In the genomic region with DNA sequence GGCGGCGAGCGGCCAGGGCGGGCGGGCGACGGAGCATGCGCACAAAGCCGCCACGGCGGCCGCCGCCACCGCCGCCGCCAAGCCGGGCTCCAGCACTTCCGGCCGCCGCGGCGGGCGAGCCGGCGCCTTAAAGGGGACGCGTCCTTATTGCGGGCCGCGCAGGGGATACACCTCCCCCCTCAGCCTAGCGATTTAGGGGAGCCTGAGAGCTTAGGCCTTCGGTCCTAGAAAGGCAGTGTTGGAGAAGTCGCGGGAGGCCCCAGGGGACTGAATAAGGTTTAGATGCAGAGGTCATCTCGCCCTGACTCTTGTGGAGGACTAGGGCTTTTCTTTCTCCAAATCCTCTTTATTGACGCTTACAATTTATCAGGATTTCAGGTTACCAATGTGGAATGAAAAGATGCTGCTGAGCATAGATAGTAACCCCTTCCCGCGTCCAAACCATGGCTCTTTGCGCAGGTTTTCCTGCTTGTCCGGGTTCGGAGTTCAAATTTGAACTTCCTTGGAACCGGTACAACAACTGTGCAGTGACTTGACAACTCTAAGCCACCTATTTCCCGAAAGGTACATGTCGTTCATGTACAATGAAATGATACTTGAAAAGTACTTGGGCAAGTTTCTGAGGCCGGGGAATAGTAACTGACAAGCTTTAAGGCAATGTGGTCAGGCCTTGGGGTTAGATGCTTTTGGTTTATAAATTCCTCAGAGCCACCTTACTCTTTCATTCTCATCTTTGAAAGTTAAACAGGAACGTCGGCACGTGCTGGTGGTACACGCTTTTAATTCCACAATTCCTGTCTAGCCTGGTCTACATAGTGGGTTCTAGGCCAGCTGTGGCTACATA, we compare ENCODE assay signal across 8 mouse cellular contexts. TPM values are rescaled to one million over a fixed set of nuclear protein-coding genes. Genes with fewer than 3 reads are reported as not detected.
A peak's percentile ranks its signal among the peaks of the same experiment; 100 is the strongest.
DNase-seq lines count a peak whose midpoint lies in the region; ATAC-seq lines count a peak whose summit lies in the region.

TSS of gene Gmeb1 (minus strand) at position 89 of the 844 bp plus-strand sequence.

- peak within 1 kb of the TSS; percentile 91 for H3K9ac ChIP-seq in embryonic facial prominence, embryonic 15.5 days

- peak within 1 kb of the TSS; percentile 68 for H3K4me2 ChIP-seq in embryonic facial prominence, embryonic 15.5 days (replicated peaks)

- H3K4me1 ChIP-seq in embryonic facial prominence, embryonic 15.5 days, result peaks cover 24% of the 10 kb centered on the region

- no peaks in the 10 kb centered on the region for H3K36me3 ChIP-seq in embryonic facial prominence, embryonic 15.5 days

- H3K27me3 ChIP-seq in embryonic facial prominence, embryonic 15.5 days, result no peaks in the 10 kb centered on the region

- peak within 1 kb of the TSS; percentile 94 for H3K27ac ChIP-seq in embryonic facial prominence, embryonic 15.5 days (replicated peaks)

- peak; percentile 59 for DNase-seq in 3T3-L1 (ENCODE audit: low read depth, low spot score)
- peak; percentile 79 to 90 for DNase-seq in adrenal gland, postnatal 36 days
- DNase-seq in heart, adult 9 months (ENCODE audit: low spot score in 2 of 2), result peak; percentile 77 to 81
- DNase-seq in kidney, adult 9 months, result peak; percentile 68
- DNase-seq in liver, result peak; percentile 86
- peak; percentile 77 to 80 for DNase-seq in spleen, postnatal 36 days (ENCODE audit: low spot score in 2 of 2)

- 15% methylated on average over 33 of the region's 49 CpGs for WGBS in embryonic facial prominence, embryonic 15.5 days

- H3K4me3 ChIP-seq in embryonic facial prominence, embryonic 15.5 days (replicated peaks), result peak within 1 kb of the TSS; percentile 70

- peak; percentile 88 for ATAC-seq in embryonic facial prominence, embryonic 15.5 days (ENCODE audit: insufficient number of reproducible peaks, low FRiP score, low TSS enrichment, low read depth)
- peak; percentile 54 for ATAC-seq in monocyte, adult 5-6 weeks (replicated peaks; ENCODE audit: insufficient number of reproducible peaks, low FRiP score, low TSS enrichment, poor library complexity, severe bottlenecking)

- H3K9me3 ChIP-seq in embryonic facial prominence, embryonic 15.5 days (replicated peaks), result no peaks in the 10 kb centered on the region

RNA-seq across cellular contexts. Expression of gene Gmeb1, which starts in this region (rescaled TPM):
- total RNA-seq in adrenal gland, postnatal 36 days (2021), result 10 to 100 TPM; 16.4 to 20.5 TPM
- 37.5 and 37.8 TPM in 2 replicates for polyA plus RNA-seq in embryonic facial prominence, embryonic 15.5 days (2015; fragmentation: Nextera tagmentation; extraction: Ambion mirVana)
- 17.3 to 29.1 TPM (median 20.7 TPM) in 3 replicates for total RNA-seq in monocyte, adult 5-6 weeks (2017)

Comparison
In these comparisons a context has a peak if more than half of its experiments do, and no peak if none do; other contexts are left out.
1. Peak in every context shown above with its lines: DNase-seq, ATAC-seq, H3K4me3 ChIP-seq and H3K27ac ChIP-seq.